Mouse (Mus musculus) ES-Bruce4 (cell line): ENCODE data around the gene Cwc27.

ENCODE experiments used
- CTCF ChIP-seq: IDR thresholded peaks from one replicate; pipeline ENCODE4 v1.8.1; 2011; ENCODE audit warnings: low read depth, low read length
- POLR2A ChIP-seq: IDR thresholded peaks from one replicate; pipeline ENCODE4 v1.8.1; 2011; ENCODE audit warnings: low read length; ENCODE audit not compliant: insufficient read depth

DNA sequence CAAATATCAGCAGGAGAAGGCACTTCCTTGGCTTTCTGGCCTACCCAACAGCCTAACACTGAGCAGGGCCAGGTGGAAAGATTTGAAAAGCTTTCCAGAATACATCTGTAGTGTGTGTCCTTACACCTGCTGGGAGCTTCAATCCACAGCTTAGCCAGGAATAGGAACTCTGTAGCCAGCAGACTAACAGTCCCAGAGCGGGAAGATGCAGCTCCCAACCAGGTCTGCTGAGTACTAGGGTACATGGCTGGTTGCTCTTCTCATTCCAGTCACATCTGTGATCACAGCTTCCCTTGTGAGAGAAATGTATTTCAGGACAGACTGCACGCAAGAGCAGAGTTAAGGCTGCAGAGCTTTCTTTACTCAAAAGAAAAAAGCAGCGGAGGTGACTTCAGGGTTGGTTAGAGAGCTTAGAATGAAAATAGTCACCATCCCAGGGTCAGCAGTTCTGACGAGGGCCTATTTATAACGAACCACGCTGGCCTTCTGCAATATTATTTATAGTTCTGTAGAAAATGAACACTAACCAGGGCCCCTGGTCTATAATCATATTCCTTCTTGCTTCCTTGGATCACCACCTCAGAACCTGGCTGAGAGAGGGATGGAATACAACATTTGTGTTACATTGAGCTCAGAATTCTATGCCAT, 171.0 kb downstream of the Cwc27 start:
- no peak for TF ChIP-seq POLR2A
- no peak for TF ChIP-seq CTCF
